Mouse (Mus musculus): ENCODE results near the gene Tspyl3.

- TF ChIP-seq CTCF (IDR thresholded peaks at IDR 0.05) (no peak), EP300 (IDR thresholded peaks at IDR 0.05) (no peak)
These were observed 10.4 kb downstream of the Tspyl3 start for GRCm38 (mm10) chr2:153214771-153215259.

Data from lung, postnatal 0 days (tissue).